Mouse (Mus musculus) liver, postnatal 0 days (tissue): Measurements from ENCODE around the gene Chpt1. TPM values are rescaled to one million over a fixed set of nuclear protein-coding genes. Genes with fewer than 3 reads are reported as not detected.

Experiments used
- ATAC-seq: fragments of 200-750 bp; cut with Nextera tagmentation; 2 replicates; pipeline ENCODE4 v1.8.0; 2017; ENCODE audit warnings: mild to moderate bottlenecking, moderate library complexity
- DNase-seq: peaks from one replicate; pipeline ENCODE4 v3.0.0-alpha.2; 2016
- H3K27ac ChIP-seq: fragments of 300-500 bp; sonication (generic); 2 replicates; pipeline ENCODE4 v1.5.1; 2014; ENCODE audit warnings: antibody characterized with exemption, moderate library complexity, mild to moderate bottlenecking, low read depth
- H3K27me3 ChIP-seq: fragments of 300-500 bp; sonication (generic); 2 replicates; pipeline ENCODE4 v1.6.1; 2014; ENCODE audit warnings: low read length, control low read depth, mixed read lengths; ENCODE audit not compliant: insufficient read depth
- H3K36me3 ChIP-seq: fragments of 300-500 bp; sonication (generic); replicated peaks from 2 replicates; pipeline ENCODE4 v1.6.1; 2014; ENCODE audit warnings: mild to moderate bottlenecking, control low read depth, low read length, moderate library complexity, mixed read lengths; ENCODE audit not compliant: insufficient read depth
- H3K4me1 ChIP-seq: fragments of 300-500 bp; sonication (generic); 2 replicates; pipeline ENCODE4 v1.6.1; 2014; ENCODE audit warnings: antibody characterized with exemption, mild to moderate bottlenecking, control low read depth; ENCODE audit not compliant: insufficient read depth
- H3K4me2 ChIP-seq: fragments of 300-500 bp; sonication (generic); 2 replicates; pipeline ENCODE4 v1.6.1; 2014; ENCODE audit warnings: low read depth, mild to moderate bottlenecking, low read length, moderate library complexity, mixed read lengths
- H3K4me3 ChIP-seq: fragments of 300-500 bp; sonication (generic); 2 replicates; pipeline ENCODE4 v1.5.1; 2014; ENCODE audit warnings: low read depth, low read length
- H3K9ac ChIP-seq: fragments of 300-500 bp; sonication (generic); replicated peaks from 2 replicates; pipeline ENCODE4 v1.6.1; 2014; ENCODE audit warnings: mild to moderate bottlenecking, moderate library complexity
- H3K9me3 ChIP-seq: fragments of 300-500 bp; sonication (generic); 2 replicates; pipeline ENCODE4 v1.6.1; 2016; ENCODE audit warnings: mild to moderate bottlenecking, control low read depth, low read length, mixed read lengths
- CTCF ChIP-seq: sonication (generic); IDR thresholded peaks from 2 replicates; pipeline ENCODE4 v1.5.1; 2016; ENCODE audit warnings: antibody characterized with exemption, low read depth
- EP300 ChIP-seq: IDR thresholded peaks from 2 replicates; pipeline ENCODE4 v1.6.1; 2016; ENCODE audit warnings: antibody characterized with exemption, low read depth, mild to moderate bottlenecking
- WGBS: fragments of 180-500 bp; shearing (Covaris S2); extraction: QIAGEN DNeasy Blood & Tissue Kit; methylation state at CpG from one replicate; pipeline ENCODE4 v1.1.7; 2014; ENCODE audit not compliant: insufficient replicate concordance; 5-methylcytosine and 5-hydroxymethylcytosine counted together
- polyA plus RNA-seq: library from polyadenylated mRNA; unstranded; fragments of >200 nt; fragmentation: Nextera tagmentation; extraction: Ambion mirVana; gene quantifications from 2 replicates; pipeline ENCODE4 v1.2.1, GENCODE M21; 2015

Gene Chpt1
- polyA plus RNA-seq, 1 experiment from 2014 or later: 12.7 TPM

DNA sequence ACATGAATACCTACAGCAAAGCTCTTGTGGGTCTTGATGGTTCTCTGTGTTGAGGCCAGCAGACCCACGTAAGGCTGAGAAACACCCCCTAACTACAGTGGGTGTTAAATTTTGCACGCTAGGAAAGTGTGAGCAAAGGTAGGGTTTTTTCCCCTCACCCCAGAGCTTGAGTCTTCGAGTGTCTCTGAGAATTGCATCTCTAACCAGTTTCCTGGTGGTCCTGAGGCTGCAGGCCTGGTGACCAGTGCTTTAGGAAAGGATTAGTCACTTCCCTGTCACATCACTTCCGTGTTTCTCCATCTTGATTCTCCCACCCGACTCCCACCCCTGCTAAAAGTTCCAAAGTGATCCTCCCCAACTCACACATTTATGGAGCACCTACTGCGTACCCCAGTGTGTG, 99.7 kb downstream of the Chpt1 start:
- TF ChIP-seq CTCF: no peak
- no peak for TF ChIP-seq EP300
- H3K27ac ChIP-seq: no peak overlapping the region

DNA sequence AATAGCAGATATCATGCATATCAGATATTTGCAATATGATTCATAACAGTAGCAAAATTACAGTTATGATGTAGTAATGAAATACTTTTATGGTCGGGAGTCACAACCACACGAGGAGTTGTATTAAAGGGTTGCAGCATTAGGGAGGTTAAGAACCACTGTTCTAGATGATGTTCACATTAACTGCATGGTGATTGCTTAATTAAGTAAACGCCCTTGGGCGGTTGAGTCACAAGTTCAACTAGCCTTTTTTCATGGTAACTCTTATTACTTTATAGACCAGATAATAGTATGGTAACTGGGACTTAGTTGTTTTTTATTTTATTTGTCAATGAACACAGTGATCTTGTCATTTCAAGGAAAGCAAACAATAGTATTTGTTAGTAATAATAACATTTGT, 100.9 kb downstream of the Chpt1 start:
- DNase-seq: no peak
- Histone ChIP-seq H3K27me3 (no peaks in the 10 kb centered on the region), H3K36me3 (no peaks in the 10 kb centered on the region), H3K4me3 (no peak overlapping the region), H3K27ac (no peak overlapping the region), H3K9me3 (no peaks in the 10 kb centered on the region), H3K4me1 (no peaks in the 10 kb centered on the region), H3K9ac (no peak overlapping the region), H3K4me2 (no peak overlapping the region)
- ATAC-seq: no peak
- TF ChIP-seq EP300 (no peak), CTCF (no peak)
- 82% methylated on average over 4 of the region's 4 CpGs for WGBS

More for the DNA sequence above, 99.7 kb downstream of the Chpt1 start:
- Histone ChIP-seq H3K4me3 (no peak overlapping the region), H3K9ac (no peak overlapping the region), H3K4me1 (no peaks in the 10 kb centered on the region), H3K27me3 (no peaks in the 10 kb centered on the region), H3K9me3 (no peaks in the 10 kb centered on the region), H3K36me3 (no peaks in the 10 kb centered on the region), H3K4me2 (no peak overlapping the region)
- WGBS: 73% methylated on average over 6 of the region's 6 CpGs
- ATAC-seq: no peak
- no peak for DNase-seq

Other genes with a start within 250 kb of the Chpt1 start
- 2.9 and 3.1 TPM in 2 replicates for gene Dram1, start 125.0 kb downstream of the Chpt1 start, polyA plus RNA-seq
- gene Gnptab, start 124.9 kb downstream of the Chpt1 start, polyA plus RNA-seq: 1.5 and 1.8 TPM in 2 replicates
- gene Sycp3, start 44.5 kb downstream of the Chpt1 start, polyA plus RNA-seq: 0.13 TPM in 1 of 2 replicates, not detected in the other
- 0.67 and 10.6 TPM in 2 replicates for gene Mybpc1, start 101.1 kb upstream of the Chpt1 start, polyA plus RNA-seq
- gene Spic, start 180.9 kb upstream of the Chpt1 start, polyA plus RNA-seq: 16.5 and 19.2 TPM in 2 replicates
- gene Arl1, start 226.8 kb upstream of the Chpt1 start, polyA plus RNA-seq: 89.1 and 89.4 TPM in 2 replicates